Mouse (Mus musculus) testis, adult 10 weeks (tissue): ENCODE measurements around the gene Olfr772. TPM values are rescaled to one million over a fixed set of nuclear protein-coding genes. Genes with fewer than 3 reads are reported as not detected.

Experiments used
- polyA plus RNA-seq: library from polyadenylated mRNA; stranded (reverse); fragments of 350-450 nt; fragmentation: Illumina TruSeq; extraction: RNeasy Lipid Tissue Mini Kit (QIAGEN cat#74804); gene quantifications from one replicate; pipeline ENCODE4 v1.2.3, GENCODE M21; 2014; ENCODE audit warnings: low read depth, low replicate concordance

Olfr772 gene
- 0.25 TPM for polyA plus RNA-seq

GRCm38 (mm10) chr10:129177821-129178220, at the start of gene Olfr772:
Olfr772 (minus strand) TSS chr10:129177921.

GRCm38 (mm10) chr10:129187319-129187718, 9.6 kb upstream of the Olfr772 start, which contains the start of gene Olfr773:
Olfr773 (minus strand) TSS chr10:129187419.

GRCm38 (mm10) chr10:129164651-129165050, 13.1 kb downstream of the Olfr772 start, which contains the start of gene Olfr771:
Olfr771 (minus strand) TSS chr10:129164751.

GRCm38 (mm10) chr10:129138898-129139297, 38.8 kb downstream of the Olfr772 start, which contains the start of gene Olfr770:
Olfr770 (minus strand) TSS chr10:129138998.

Other genes starting within 250 kb of the Olfr772 start
- 1.0 TPM for gene Itga7, start 244.1 kb downstream of the Olfr772 start, polyA plus RNA-seq
- 0.22 TPM for gene Mettl7b, start 216.9 kb downstream of the Olfr772 start, polyA plus RNA-seq
- not detected for gene Olfr9, start 188.5 kb downstream of the Olfr772 start, polyA plus RNA-seq
- not detected for gene Olfr763, start 167.1 kb downstream of the Olfr772 start, polyA plus RNA-seq
- not detected for gene Olfr764-ps1, start 138.0 kb downstream of the Olfr772 start, polyA plus RNA-seq
- gene Olfr765, start 127.9 kb downstream of the Olfr772 start, polyA plus RNA-seq: not detected
- gene Olfr766-ps1, start 108.9 kb downstream of the Olfr772 start, polyA plus RNA-seq: not detected
- gene Olfr767, start 95.0 kb downstream of the Olfr772 start, polyA plus RNA-seq: not detected
- not detected for gene Olfr768, start 78.5 kb downstream of the Olfr772 start, polyA plus RNA-seq
- not detected for gene Olfr769, start 60.1 kb downstream of the Olfr772 start, polyA plus RNA-seq
- gene Olfr770, start 38.9 kb downstream of the Olfr772 start, polyA plus RNA-seq: not detected
- not detected for gene Olfr771, start 13.2 kb downstream of the Olfr772 start, polyA plus RNA-seq
- gene Olfr773, start 9.5 kb upstream of the Olfr772 start, polyA plus RNA-seq: not detected
- not detected for gene Olfr774, start 58.3 kb upstream of the Olfr772 start, polyA plus RNA-seq
- 0.06 TPM for gene Olfr775, start 70.5 kb upstream of the Olfr772 start, polyA plus RNA-seq
- gene Olfr776, start 81.2 kb upstream of the Olfr772 start, polyA plus RNA-seq: not detected
- gene Olfr777, start 93.6 kb upstream of the Olfr772 start, polyA plus RNA-seq: not detected
- gene Olfr780, start 140.2 kb upstream of the Olfr772 start, polyA plus RNA-seq: not detected
- not detected for gene Olfr781, start 150.9 kb upstream of the Olfr772 start, polyA plus RNA-seq
- gene Olfr782, start 170.9 kb upstream of the Olfr772 start, polyA plus RNA-seq: not detected
- gene Olfr784, start 206.2 kb upstream of the Olfr772 start, polyA plus RNA-seq: not detected
- gene Olfr785, start 227.5 kb upstream of the Olfr772 start, polyA plus RNA-seq: not detected
- not detected for gene Olfr786, start 249.4 kb upstream of the Olfr772 start, polyA plus RNA-seq